Mouse (Mus musculus): ENCODE results near the gene Josd1.

DNA sequence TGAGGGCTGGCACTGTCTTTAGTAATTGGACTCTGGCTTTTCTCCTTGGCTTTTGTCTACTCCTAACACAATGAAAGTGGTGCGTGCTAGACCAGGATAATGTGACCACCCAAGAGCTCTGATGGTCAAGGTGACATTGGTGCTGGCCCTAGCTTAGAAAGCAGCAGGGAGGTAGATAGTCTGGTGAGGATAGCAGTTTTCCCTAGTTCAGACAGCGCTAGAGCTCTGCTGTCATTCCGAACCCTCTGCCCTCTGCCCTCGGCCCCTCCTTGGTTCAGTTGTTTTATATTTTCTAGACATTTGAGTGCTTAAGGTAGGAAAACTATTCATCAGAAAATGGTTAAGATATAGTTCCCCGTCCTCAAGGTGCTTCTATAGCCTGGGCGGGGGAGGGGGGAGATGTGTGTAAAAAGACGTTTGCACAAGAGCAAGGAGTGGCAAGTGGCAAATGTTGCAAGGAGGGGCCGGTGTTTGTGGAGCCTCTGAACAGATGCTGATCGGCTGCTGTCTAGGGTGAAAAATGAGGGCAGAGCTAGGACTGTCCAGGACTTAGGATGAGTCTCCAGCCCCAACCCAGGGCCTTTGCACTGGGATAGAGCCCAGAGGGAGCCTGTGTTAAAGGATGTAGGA lies 10.0 kb upstream of the Josd1 start:
- no peak for TF ChIP-seq CTCF (IDR thresholded peaks at IDR 0.05; ENCODE audit: low read depth, low read length)
- TF ChIP-seq GATA1 (IDR thresholded peaks at IDR 0.05; ENCODE audit: borderline replicate concordance, low read length), result no peak
- TF ChIP-seq TAL1 (conservative IDR thresholded peaks at IDR 0.05; ENCODE audit: low read depth, low read length), result no peak

Data from G1E (cell line).